Mouse (Mus musculus): ENCODE data around the gene Ascl5. TPM values are rescaled to one million over a fixed set of nuclear protein-coding genes. Genes with fewer than 3 reads are reported as not detected.

The Ascl5 gene
- polyA plus RNA-seq, 1 experiment = not detected

GRCm38 (mm10) chr1:136051013-136051315 lies 360 bp downstream of the Ascl5 start:
- Histone ChIP-seq H3K27ac (ENCODE audit: insufficient read depth, low read depth, low read length) (no peak overlapping the region), H3K4me1 (ENCODE audit: control insufficient read depth, insufficient read depth, low read length) (no peaks in the 10 kb centered on the region), H3K4me3 (ENCODE audit: insufficient read depth, low read depth, low read length) (no peak overlapping the region), H3K27me3 (replicated peaks; ENCODE audit: control insufficient read depth, insufficient read depth, low read length) (0 out of 2 replicates have a peak, but pooled peaks cover 2% of the 10 kb centered on the region), H3K36me3 (ENCODE audit: control insufficient read depth, insufficient read depth, low read length) (no peaks in the 10 kb centered on the region)
- DNase-seq = no peak
- TF ChIP-seq POLR2A (IDR thresholded peaks at IDR 0.05; ENCODE audit: low read depth, low read length) (no peak), CTCF (conservative IDR thresholded peaks at IDR 0.05; ENCODE audit: insufficient read depth, insufficient read length, low read depth, low read length) (no peak)
- 2% methylated on average over 34 of the region's 36 CpGs for WGBS

GRCm38 (mm10) chr1:136051465-136051864 lies 861 bp downstream of the Ascl5 start:
- H3K4me3 ChIP-seq (ENCODE audit: insufficient read depth, low read depth, low read length) = no peak overlapping the region
- H3K27me3 ChIP-seq (replicated peaks; ENCODE audit: control insufficient read depth, insufficient read depth, low read length) = 0 out of 2 replicates have a peak, but pooled peaks cover 2% of the 10 kb centered on the region
- no peak overlapping the region for H3K27ac ChIP-seq (ENCODE audit: insufficient read depth, low read depth, low read length)
- TF ChIP-seq CTCF (conservative IDR thresholded peaks at IDR 0.05; ENCODE audit: insufficient read depth, insufficient read length, low read depth, low read length) (peak; percentile 74), POLR2A (IDR thresholded peaks at IDR 0.05; ENCODE audit: low read depth, low read length) (no peak)
- no peaks in the 10 kb centered on the region for H3K4me1 ChIP-seq (ENCODE audit: control insufficient read depth, insufficient read depth, low read length)
- H3K36me3 ChIP-seq (ENCODE audit: control insufficient read depth, insufficient read depth, low read length) = no peaks in the 10 kb centered on the region
- WGBS = under 1% methylated on average over 6 of the region's 6 CpGs
- peak; percentile 79 for DNase-seq

GRCm38 (mm10) chr1:136052547-136052946 lies 1.9 kb downstream of the Ascl5 start, which contains the start of gene Cacna1s:
Gene Cacna1s (plus strand): TSS chr1:136052750.
- no peak for TF ChIP-seq CTCF (conservative IDR thresholded peaks at IDR 0.05; ENCODE audit: insufficient read depth, insufficient read length, low read depth, low read length)
- no peak for TF ChIP-seq POLR2A (IDR thresholded peaks at IDR 0.05; ENCODE audit: low read depth, low read length)
- H3K27me3 ChIP-seq (replicated peaks; ENCODE audit: control insufficient read depth, insufficient read depth, low read length) = 0 out of 2 replicates have a peak, but pooled peaks cover 2% of the 10 kb centered on the region
- H3K4me3 ChIP-seq (ENCODE audit: insufficient read depth, low read depth, low read length) = no peak within 1 kb of the TSS
- H3K4me1 ChIP-seq (ENCODE audit: control insufficient read depth, insufficient read depth, low read length) = no peaks in the 10 kb centered on the region
- no peaks in the 10 kb centered on the region for H3K36me3 ChIP-seq (ENCODE audit: control insufficient read depth, insufficient read depth, low read length)
- no peak for DNase-seq
- no peak within 1 kb of the TSS for H3K27ac ChIP-seq (ENCODE audit: insufficient read depth, low read depth, low read length)
- WGBS = 54% methylated on average over 11 of the region's 11 CpGs

GRCm38 (mm10) chr1:136055771-136056170 lies 5.2 kb downstream of the Ascl5 start:
- DNase-seq = no peak
- H3K36me3 ChIP-seq (ENCODE audit: control insufficient read depth, insufficient read depth, low read length) = no peaks in the 10 kb centered on the region
- H3K27ac ChIP-seq (ENCODE audit: insufficient read depth, low read depth, low read length) = no peak overlapping the region
- H3K27me3 ChIP-seq (replicated peaks; ENCODE audit: control insufficient read depth, insufficient read depth, low read length) = 0 out of 2 replicates have a peak, but pooled peaks cover under 1% of the 10 kb centered on the region
- H3K4me3 ChIP-seq (ENCODE audit: insufficient read depth, low read depth, low read length) = no peak overlapping the region
- WGBS = 80% methylated on average over 3 of the region's 3 CpGs
- H3K4me1 ChIP-seq (ENCODE audit: control insufficient read depth, insufficient read depth, low read length) = no peaks in the 10 kb centered on the region
- TF ChIP-seq CTCF (conservative IDR thresholded peaks at IDR 0.05; ENCODE audit: insufficient read depth, insufficient read length, low read depth, low read length) (no peak), POLR2A (IDR thresholded peaks at IDR 0.05; ENCODE audit: low read depth, low read length) (no peak)

- DNase-seq = no peak
- TF ChIP-seq POLR2A (IDR thresholded peaks at IDR 0.05; ENCODE audit: low read depth, low read length) (no peak), CTCF (conservative IDR thresholded peaks at IDR 0.05; ENCODE audit: insufficient read depth, insufficient read length, low read depth, low read length) (no peak)
- H3K27ac ChIP-seq (ENCODE audit: insufficient read depth, low read depth, low read length) = no peak overlapping the region
- no peaks in the 10 kb centered on the region for H3K36me3 ChIP-seq (ENCODE audit: control insufficient read depth, insufficient read depth, low read length)
- no peaks in the 10 kb centered on the region for H3K4me1 ChIP-seq (ENCODE audit: control insufficient read depth, insufficient read depth, low read length)
- H3K27me3 ChIP-seq (replicated peaks; ENCODE audit: control insufficient read depth, insufficient read depth, low read length) = no peaks in the 10 kb centered on the region
- no peak overlapping the region for H3K4me3 ChIP-seq (ENCODE audit: insufficient read depth, low read depth, low read length)
- 54% methylated on average over 3 of the region's 3 CpGs for WGBS
Observed at GRCm38 (mm10) chr1:136058594-136058993, 8.0 kb downstream of the Ascl5 start.

- Histone ChIP-seq H3K4me1 (ENCODE audit: control insufficient read depth, insufficient read depth, low read length) (no peaks in the 10 kb centered on the region), H3K27me3 (replicated peaks; ENCODE audit: control insufficient read depth, insufficient read depth, low read length) (no peaks in the 10 kb centered on the region), H3K4me3 (ENCODE audit: insufficient read depth, low read depth, low read length) (no peak overlapping the region), H3K27ac (ENCODE audit: insufficient read depth, low read depth, low read length) (no peak overlapping the region), H3K36me3 (ENCODE audit: control insufficient read depth, insufficient read depth, low read length) (no peaks in the 10 kb centered on the region)
- no peak for TF ChIP-seq CTCF (conservative IDR thresholded peaks at IDR 0.05; ENCODE audit: insufficient read depth, insufficient read length, low read depth, low read length)
- 69% methylated on average over 9 of the region's 9 CpGs for WGBS
- DNase-seq = peak; percentile 63
Observed at GRCm38 (mm10) chr1:136061041-136061789, 10.6 kb downstream of the Ascl5 start.

- no peaks in the 10 kb centered on the region for H3K36me3 ChIP-seq (ENCODE audit: control insufficient read depth, insufficient read depth, low read length)
- DNase-seq = no peak
- WGBS = 90% methylated on average over 7 of the region's 7 CpGs
- no peak for TF ChIP-seq POLR2A (IDR thresholded peaks at IDR 0.05; ENCODE audit: low read depth, low read length)
- H3K4me3 ChIP-seq (ENCODE audit: insufficient read depth, low read depth, low read length) = no peak overlapping the region
- H3K4me1 ChIP-seq (ENCODE audit: control insufficient read depth, insufficient read depth, low read length) = no peaks in the 10 kb centered on the region
- H3K27me3 ChIP-seq (replicated peaks; ENCODE audit: control insufficient read depth, insufficient read depth, low read length) = no peaks in the 10 kb centered on the region
- no peak overlapping the region for H3K27ac ChIP-seq (ENCODE audit: insufficient read depth, low read depth, low read length)
Observed at GRCm38 (mm10) chr1:136061790-136062141, 11.2 kb downstream of the Ascl5 start.
